Mouse (Mus musculus): ENCODE measurements around the gene Ttc28. TPM values are rescaled to one million over a fixed set of nuclear protein-coding genes. Genes with fewer than 3 reads are reported as not detected.

Gene Ttc28
- polyA plus RNA-seq, 1 experiment = 5.5 TPM

DNA sequence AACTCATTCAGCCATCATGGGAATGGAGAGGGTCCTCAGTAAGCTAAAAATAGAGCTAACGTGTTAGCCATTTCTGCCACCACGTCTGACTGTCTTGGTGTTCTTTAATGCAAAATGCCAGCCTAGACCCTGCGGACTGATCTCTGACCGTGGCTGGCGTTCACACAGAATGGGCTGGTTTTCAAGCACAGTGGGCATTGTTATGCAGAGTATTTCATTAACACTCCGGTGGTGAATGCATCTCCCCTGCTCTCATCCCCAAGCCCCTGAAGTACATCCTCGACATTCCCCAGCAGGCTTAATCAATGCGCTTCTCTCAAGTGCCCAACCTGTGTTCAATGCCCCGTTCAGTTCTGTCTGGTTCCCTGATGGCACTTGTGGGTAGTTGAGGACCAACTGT lies 290.8 kb downstream of the Ttc28 start:
- no peak overlapping the region for H3K27ac ChIP-seq (ENCODE audit: insufficient read depth, low read length)
- TF ChIP-seq CTCF (IDR thresholded peaks at IDR 0.05; ENCODE audit: borderline replicate concordance, insufficient read depth, low read depth, low read length) (no peak), POLR2A (IDR thresholded peaks at IDR 0.05; ENCODE audit: borderline replicate concordance, insufficient read depth, low read length) (no peak)
- DNase-seq = no peak
- no peaks in the 10 kb centered on the region for H3K27me3 ChIP-seq (ENCODE audit: control insufficient read depth, insufficient read depth, low read length)
- H3K4me3 ChIP-seq (replicated peaks; ENCODE audit: insufficient read depth, low read depth, low read length) = no peak overlapping the region
- H3K4me1 ChIP-seq (ENCODE audit: control insufficient read depth, insufficient read depth, low read length) = no peaks in the 10 kb centered on the region
- 63% methylated on average over 9 of the region's 9 CpGs for WGBS

DNA sequence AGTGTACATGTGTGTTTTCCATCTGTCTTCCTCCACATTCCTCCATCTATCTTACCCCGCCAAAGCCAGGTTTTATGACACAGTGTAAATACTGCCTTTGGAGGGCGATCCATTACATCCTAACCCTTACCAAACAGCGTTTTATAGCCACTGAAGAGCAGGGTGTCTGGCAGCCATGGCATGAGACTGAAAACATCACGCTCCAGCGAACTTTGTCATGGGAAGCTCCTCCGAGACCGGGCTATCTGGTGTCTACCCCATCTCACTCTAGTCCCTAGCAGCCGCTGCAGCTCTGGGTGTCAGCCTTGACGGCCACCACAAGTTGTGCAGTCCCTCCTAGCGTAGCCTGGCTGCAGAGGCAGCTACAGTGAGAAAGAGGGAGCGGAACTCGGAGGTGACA lies 295.8 kb downstream of the Ttc28 start:
- TF ChIP-seq CTCF (IDR thresholded peaks at IDR 0.05; ENCODE audit: borderline replicate concordance, insufficient read depth, low read depth, low read length) (no peak), POLR2A (IDR thresholded peaks at IDR 0.05; ENCODE audit: borderline replicate concordance, insufficient read depth, low read length) (no peak)
- 58% methylated on average over 12 of the region's 12 CpGs for WGBS
- H3K27me3 ChIP-seq (ENCODE audit: control insufficient read depth, insufficient read depth, low read length) = no peaks in the 10 kb centered on the region
- no peak overlapping the region for H3K4me3 ChIP-seq (replicated peaks; ENCODE audit: insufficient read depth, low read depth, low read length)
- no peak overlapping the region for H3K27ac ChIP-seq (ENCODE audit: insufficient read depth, low read length)
- no peak for DNase-seq
- 0 out of 2 replicates have a peak, but pooled peaks cover 2% of the 10 kb centered on the region for H3K4me1 ChIP-seq (ENCODE audit: control insufficient read depth, insufficient read depth, low read length)

DNA sequence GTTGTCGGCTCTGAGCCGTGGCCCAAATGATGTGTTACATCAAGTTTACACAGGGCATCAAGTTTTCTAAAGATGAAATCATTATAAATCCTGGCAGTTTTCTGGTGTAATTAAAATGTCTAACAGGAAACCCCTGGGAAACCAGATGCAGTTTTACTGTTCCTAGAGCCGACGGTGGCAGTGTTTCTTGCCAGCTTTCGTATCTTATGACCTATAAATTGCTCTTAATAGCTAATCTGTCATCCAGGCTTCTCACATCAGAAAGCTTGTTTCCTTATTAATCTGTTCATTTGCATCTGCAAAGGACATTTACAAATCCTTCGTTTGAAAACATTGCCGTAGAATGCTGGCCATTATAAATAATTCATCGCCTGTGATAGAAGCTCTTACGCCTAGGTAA lies 296.2 kb downstream of the Ttc28 start:
- H3K27ac ChIP-seq (ENCODE audit: insufficient read depth, low read length) = no peak overlapping the region
- 87% methylated on average over 9 of the region's 9 CpGs for WGBS
- H3K4me3 ChIP-seq (replicated peaks; ENCODE audit: insufficient read depth, low read depth, low read length) = no peak overlapping the region
- no peaks in the 10 kb centered on the region for H3K27me3 ChIP-seq (ENCODE audit: control insufficient read depth, insufficient read depth, low read length)
- H3K4me1 ChIP-seq (ENCODE audit: control insufficient read depth, insufficient read depth, low read length) = 0 out of 2 replicates have a peak, but pooled peaks cover 2% of the 10 kb centered on the region
- no peak for TF ChIP-seq CTCF (IDR thresholded peaks at IDR 0.05; ENCODE audit: borderline replicate concordance, insufficient read depth, low read depth, low read length)
- no peak for TF ChIP-seq POLR2A (IDR thresholded peaks at IDR 0.05; ENCODE audit: borderline replicate concordance, insufficient read depth, low read length)
- no peak for DNase-seq

DNA sequence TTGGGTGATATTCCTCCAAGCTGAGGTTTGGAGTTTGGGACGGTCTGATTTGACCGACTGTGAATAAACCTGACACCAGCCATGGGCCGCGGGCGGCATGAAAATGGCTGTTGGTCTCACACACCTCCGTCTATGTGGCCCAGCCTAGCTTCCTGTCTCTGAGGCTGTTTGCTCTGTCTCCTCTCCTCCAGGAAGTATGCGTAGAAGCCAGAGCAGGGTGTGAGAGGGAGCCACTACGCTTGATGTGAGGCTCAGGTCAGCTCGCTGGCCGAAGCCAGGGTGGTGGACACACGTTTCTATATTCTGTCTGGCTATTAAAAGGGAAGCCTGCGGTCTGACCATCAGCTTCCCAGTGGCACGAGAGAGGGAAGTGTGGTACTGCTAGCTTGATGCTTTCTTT lies 296.8 kb downstream of the Ttc28 start:
- WGBS = 96% methylated on average over 13 of the region's 13 CpGs
- Histone ChIP-seq H3K4me1 (ENCODE audit: control insufficient read depth, insufficient read depth, low read length) (0 out of 2 replicates have a peak, but pooled peaks cover 2% of the 10 kb centered on the region), H3K27ac (ENCODE audit: insufficient read depth, low read length) (no peak overlapping the region), H3K4me3 (replicated peaks; ENCODE audit: insufficient read depth, low read depth, low read length) (no peak overlapping the region), H3K27me3 (ENCODE audit: control insufficient read depth, insufficient read depth, low read length) (no peaks in the 10 kb centered on the region)
- no peak for DNase-seq
- TF ChIP-seq CTCF (IDR thresholded peaks at IDR 0.05; ENCODE audit: borderline replicate concordance, insufficient read depth, low read depth, low read length) (no peak), POLR2A (IDR thresholded peaks at IDR 0.05; ENCODE audit: borderline replicate concordance, insufficient read depth, low read length) (no peak)

DNA sequence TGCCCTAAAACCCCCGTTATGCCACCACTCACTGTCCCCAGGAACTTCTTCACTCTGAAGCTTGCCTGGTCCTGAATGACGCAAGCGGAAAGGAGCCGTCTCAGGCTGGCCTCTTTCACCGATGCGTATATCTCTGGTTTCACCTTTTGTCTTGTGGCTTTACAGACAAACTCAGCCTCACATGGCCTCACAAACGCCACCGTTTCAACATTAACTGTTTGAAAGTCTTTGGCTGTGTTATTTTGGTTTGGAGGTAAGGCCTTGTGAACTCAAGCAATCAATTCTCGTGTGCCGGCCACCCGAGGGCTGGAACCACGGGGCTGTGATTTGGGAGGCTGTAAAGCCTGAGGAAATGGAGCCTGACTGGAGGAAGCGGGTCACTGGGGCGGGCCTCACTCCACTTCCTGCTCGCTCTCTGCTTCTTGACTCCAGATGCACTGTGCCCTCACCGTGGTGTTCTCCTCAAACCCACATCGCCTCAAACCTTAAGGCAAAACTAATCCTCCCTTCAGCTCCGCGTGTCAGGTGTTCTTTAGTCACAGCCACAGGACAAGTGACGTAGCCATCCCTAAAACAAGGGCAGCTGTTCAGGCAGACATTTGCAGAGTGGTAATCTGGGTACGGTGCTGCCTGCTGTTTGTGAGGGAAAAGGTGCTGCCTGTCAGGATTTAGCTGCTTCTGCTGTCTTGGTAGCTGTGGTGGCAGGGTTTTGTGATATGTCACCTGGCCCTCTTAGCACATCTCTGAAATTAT lies 298.9 kb downstream of the Ttc28 start:
- TF ChIP-seq CTCF (IDR thresholded peaks at IDR 0.05; ENCODE audit: borderline replicate concordance, insufficient read depth, low read depth, low read length) (no peak), POLR2A (IDR thresholded peaks at IDR 0.05; ENCODE audit: borderline replicate concordance, insufficient read depth, low read length) (no peak)
- Histone ChIP-seq H3K27ac (ENCODE audit: insufficient read depth, low read length) (no peak overlapping the region), H3K4me1 (ENCODE audit: control insufficient read depth, insufficient read depth, low read length) (0 out of 2 replicates have a peak, but pooled peaks cover 2% of the 10 kb centered on the region), H3K4me3 (replicated peaks; ENCODE audit: insufficient read depth, low read depth, low read length) (no peak overlapping the region), H3K27me3 (ENCODE audit: control insufficient read depth, insufficient read depth, low read length) (no peaks in the 10 kb centered on the region)
- 85% methylated on average over 21 of the region's 21 CpGs for WGBS
- DNase-seq = no peak

DNA sequence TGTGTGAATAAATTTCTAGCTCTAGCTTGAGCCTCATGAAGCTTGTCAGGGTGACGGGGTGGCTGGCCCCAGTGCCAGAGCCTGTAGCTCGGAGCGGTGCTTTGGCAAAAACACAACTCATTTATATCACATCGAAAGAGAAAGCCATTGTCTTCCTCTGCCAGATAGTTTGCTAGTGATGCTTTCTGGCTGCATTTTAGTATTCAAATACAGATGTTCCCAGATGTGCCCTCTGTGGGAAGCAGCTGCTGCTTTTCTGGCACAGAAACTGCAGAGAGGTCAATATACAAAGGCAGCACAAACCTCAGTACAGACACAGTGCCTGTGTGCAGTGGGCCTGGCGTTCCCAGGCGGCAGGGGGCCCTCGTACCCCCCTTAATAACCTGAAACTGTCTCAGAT lies 300.0 kb downstream of the Ttc28 start:
- Histone ChIP-seq H3K27ac (ENCODE audit: insufficient read depth, low read length) (no peak overlapping the region), H3K4me3 (replicated peaks; ENCODE audit: insufficient read depth, low read depth, low read length) (no peak overlapping the region), H3K27me3 (ENCODE audit: control insufficient read depth, insufficient read depth, low read length) (no peaks in the 10 kb centered on the region), H3K4me1 (ENCODE audit: control insufficient read depth, insufficient read depth, low read length) (0 out of 2 replicates have a peak, but pooled peaks cover 2% of the 10 kb centered on the region)
- no peak for DNase-seq
- 69% methylated on average over 7 of the region's 7 CpGs for WGBS
- TF ChIP-seq CTCF (IDR thresholded peaks at IDR 0.05; ENCODE audit: borderline replicate concordance, insufficient read depth, low read depth, low read length) (no peak), POLR2A (IDR thresholded peaks at IDR 0.05; ENCODE audit: borderline replicate concordance, insufficient read depth, low read length) (no peak)

DNA sequence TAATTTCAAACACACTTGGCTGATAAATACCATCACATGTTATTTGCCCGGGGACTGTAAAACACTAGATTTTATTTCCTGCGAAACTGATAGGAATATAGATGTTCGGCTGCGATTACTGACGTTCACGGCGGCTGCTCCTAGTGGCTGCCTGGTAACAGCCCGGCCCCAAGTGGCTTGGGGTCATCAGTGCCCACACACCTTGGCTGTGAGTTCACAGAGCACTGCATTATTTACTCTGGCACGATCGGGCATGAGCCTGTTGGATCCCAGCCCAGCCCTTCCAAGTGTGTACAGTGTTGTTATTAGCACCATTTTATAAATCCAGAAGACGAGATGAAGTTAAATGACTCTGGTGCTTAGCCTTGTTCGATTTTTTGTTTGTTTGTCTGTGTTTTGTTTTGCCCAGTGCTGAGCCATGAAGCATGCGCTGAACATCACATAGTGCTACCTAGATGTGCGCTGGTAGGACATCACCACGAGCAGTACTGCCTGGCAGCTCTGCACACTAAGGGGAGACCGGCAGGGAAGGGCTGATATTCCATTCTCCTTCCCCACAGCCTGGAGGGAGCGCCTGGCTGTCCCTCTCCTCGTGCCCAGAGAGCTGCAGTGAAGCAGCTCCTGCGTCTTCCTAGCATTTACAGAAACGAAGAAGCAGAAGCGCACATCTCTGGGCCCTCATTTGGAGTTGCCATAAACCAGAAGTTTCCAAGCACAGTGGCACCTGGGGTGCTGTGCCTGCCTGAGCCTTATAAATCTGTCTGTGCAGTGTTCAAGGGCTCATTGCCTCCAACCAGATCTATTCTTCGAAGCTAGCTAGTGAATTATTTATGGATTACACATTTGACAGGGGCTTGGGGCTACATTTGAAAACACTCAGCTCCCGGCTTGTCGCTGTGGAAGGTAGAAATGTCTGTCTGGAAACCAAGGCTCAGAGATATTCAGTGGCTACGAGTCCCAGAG lies 300.8 kb downstream of the Ttc28 start:
- no peaks in the 10 kb centered on the region for H3K27me3 ChIP-seq (ENCODE audit: control insufficient read depth, insufficient read depth, low read length)
- DNase-seq = no peak
- no peak overlapping the region for H3K4me3 ChIP-seq (replicated peaks; ENCODE audit: insufficient read depth, low read depth, low read length)
- 0 out of 2 replicates have a peak, but pooled peaks cover 2% of the 10 kb centered on the region for H3K4me1 ChIP-seq (ENCODE audit: control insufficient read depth, insufficient read depth, low read length)
- TF ChIP-seq CTCF (IDR thresholded peaks at IDR 0.05; ENCODE audit: borderline replicate concordance, insufficient read depth, low read depth, low read length) (no peak), POLR2A (IDR thresholded peaks at IDR 0.05; ENCODE audit: borderline replicate concordance, insufficient read depth, low read length) (no peak)
- no peak overlapping the region for H3K27ac ChIP-seq (ENCODE audit: insufficient read depth, low read length)
- 65% methylated on average over 25 of the region's 25 CpGs for whole genome bisulfite sequencing
